Mouse (Mus musculus): ENCODE data around the gene Nhlh2. TPM values are rescaled to one million over a fixed set of nuclear protein-coding genes. Genes with fewer than 3 reads are reported as not detected.

The Nhlh2 gene
- polyA plus RNA-seq, 1 experiment from 2014 or later: 0.04 TPM

DNA sequence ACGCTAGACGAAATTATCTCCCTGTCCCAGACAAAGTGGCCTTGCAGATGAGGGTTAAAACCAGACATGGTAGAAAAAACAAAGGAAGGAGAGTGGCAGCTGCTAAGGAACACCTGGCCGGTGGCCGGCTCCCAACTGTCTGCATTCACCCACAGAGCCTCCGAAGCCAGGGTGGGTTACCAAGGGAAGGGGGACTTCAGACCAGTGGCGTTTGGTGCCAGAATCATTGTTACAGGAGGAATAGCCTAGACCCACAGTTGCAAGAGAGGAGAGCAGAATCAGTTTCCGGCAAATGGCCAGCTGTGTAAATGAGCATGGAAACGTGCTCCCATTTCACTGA lies 52.8 kb downstream of the Nhlh2 start:
- no peaks in the 10 kb centered on the region for H3K36me3 ChIP-seq
- H3K4me3 ChIP-seq: no peak overlapping the region
- no peaks in the 10 kb centered on the region for H3K9me3 ChIP-seq
- H3K4me1 ChIP-seq: peaks cover 13% of the 10 kb centered on the region; the same call in 1 of the 2 replicates
- H3K27ac ChIP-seq: no peak overlapping the region
- no peak overlapping the region for H3K9ac ChIP-seq
- no peak overlapping the region for H3K4me2 ChIP-seq
- H3K27me3 ChIP-seq: no peaks in the 10 kb centered on the region
- 17% methylated on average over 8 of the region's 8 CpGs for WGBS
- ATAC-seq (ENCODE audit: borderline replicate concordance, extremely low read depth, low FRiP score, low TSS enrichment): no peak

DNA sequence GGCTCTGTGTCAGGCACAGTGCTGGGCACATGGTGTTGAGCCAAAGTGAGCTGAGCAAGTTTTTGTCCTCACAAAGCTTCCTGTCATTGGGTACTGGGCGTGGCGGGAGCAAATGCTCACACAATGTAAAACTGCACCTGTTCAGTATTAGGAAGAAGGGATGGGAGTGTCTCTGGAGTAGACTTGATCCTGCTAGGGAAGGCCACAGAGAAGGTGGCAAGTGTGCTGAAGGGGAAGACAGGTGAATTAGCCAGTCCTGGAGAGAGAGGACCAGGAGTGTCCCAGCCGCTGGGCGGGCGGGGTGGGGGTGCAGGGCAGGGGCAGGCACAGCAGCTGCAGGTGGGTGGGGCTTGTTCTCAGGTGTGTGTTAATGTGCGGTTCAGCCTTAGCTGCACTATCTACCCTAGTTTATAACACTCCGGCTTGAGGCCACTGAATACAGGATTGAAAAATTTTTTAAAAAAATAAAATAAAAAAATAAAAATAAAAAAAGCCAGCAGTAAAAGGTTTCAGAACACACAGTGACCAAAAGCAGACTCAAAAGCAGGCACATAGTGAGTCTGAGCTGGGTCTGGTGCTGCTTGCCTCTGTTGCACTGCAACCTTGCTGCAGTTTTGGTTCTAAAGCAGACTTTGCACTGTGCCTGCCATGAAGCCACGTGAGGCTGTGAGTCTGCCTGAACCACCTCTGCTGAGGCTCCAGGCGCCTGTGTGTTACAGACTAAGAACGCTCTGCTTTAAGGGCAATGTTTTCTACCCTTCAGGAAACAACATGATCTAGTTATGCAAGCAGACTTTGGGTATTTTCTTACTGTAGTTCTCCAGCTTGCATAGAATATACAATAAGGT lies 53.6 kb downstream of the Nhlh2 start:
- Histone ChIP-seq H3K9ac (no peak overlapping the region), H3K27me3 (no peaks in the 10 kb centered on the region), H3K9me3 (no peaks in the 10 kb centered on the region), H3K4me3 (no peak overlapping the region), H3K36me3 (no peaks in the 10 kb centered on the region), H3K27ac (no peak overlapping the region), H3K4me1 (peaks cover 13% of the 10 kb centered on the region; the same call in 1 of the 2 replicates), H3K4me2 (no peak overlapping the region)
- ATAC-seq (ENCODE audit: borderline replicate concordance, extremely low read depth, low FRiP score, low TSS enrichment): no peak
- 55% methylated on average over 10 of the region's 10 CpGs for WGBS

DNA sequence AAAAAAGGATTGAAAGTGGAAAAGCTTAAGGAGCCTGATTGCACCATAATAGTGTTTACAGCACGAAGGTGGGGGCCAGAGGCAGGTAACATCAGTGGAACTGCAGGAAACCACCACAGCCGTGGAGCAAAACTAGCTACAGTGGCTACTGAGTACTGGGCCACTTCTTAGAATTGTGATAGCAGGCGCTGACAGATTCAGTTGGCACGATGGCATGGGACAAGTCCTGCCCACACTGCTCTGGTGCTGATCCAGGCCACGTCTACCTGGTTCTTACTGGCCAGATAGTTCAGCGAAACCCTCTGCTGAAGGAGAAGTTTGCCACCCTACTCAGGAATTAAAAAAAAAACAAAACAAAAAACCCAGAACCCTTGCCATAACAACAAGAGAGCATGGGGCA lies 54.7 kb downstream of the Nhlh2 start:
- Histone ChIP-seq H3K27me3 (no peaks in the 10 kb centered on the region), H3K4me3 (no peak overlapping the region), H3K9me3 (no peaks in the 10 kb centered on the region), H3K36me3 (no peaks in the 10 kb centered on the region), H3K27ac (no peak overlapping the region), H3K4me2 (no peak overlapping the region), H3K9ac (no peak overlapping the region), H3K4me1 (peaks cover 13% of the 10 kb centered on the region)
- no peak for ATAC-seq (ENCODE audit: borderline replicate concordance, extremely low read depth, low FRiP score, low TSS enrichment)
- 62% methylated on average over 6 of the region's 6 CpGs for WGBS

Other genes with a start within 250 kb of the Nhlh2 start
- gene Mab21l3, start 161.1 kb upstream of the Nhlh2 start, polyA plus RNA-seq (2015; fragmentation: Nextera tagmentation; extraction: Ambion mirVana): 0.55 and 0.69 TPM in 2 replicates
- gene Slc22a15, start 85.6 kb upstream of the Nhlh2 start, polyA plus RNA-seq (2015; fragmentation: Nextera tagmentation; extraction: Ambion mirVana): 4.2 and 4.6 TPM in 2 replicates
- gene Casq2, start 76.3 kb downstream of the Nhlh2 start, polyA plus RNA-seq (2015; fragmentation: Nextera tagmentation; extraction: Ambion mirVana): 13.3 and 13.5 TPM in 2 replicates
- 21.4 and 21.7 TPM in 2 replicates for gene Vangl1, start 194.6 kb downstream of the Nhlh2 start, polyA plus RNA-seq (2015; fragmentation: Nextera tagmentation; extraction: Ambion mirVana)

Data from lung, embryonic 15.5 days (tissue).